Mouse (Mus musculus) adipocyte (in vitro differentiated cells): Measurements from ENCODE around the gene Pgpep1.

Experiments
- DNase-seq: peaks from one replicate; pipeline ENCODE4 v3.0.0-alpha.2; 2016; ENCODE audit warnings: low spot score

Gene Pgpep1

DNA sequence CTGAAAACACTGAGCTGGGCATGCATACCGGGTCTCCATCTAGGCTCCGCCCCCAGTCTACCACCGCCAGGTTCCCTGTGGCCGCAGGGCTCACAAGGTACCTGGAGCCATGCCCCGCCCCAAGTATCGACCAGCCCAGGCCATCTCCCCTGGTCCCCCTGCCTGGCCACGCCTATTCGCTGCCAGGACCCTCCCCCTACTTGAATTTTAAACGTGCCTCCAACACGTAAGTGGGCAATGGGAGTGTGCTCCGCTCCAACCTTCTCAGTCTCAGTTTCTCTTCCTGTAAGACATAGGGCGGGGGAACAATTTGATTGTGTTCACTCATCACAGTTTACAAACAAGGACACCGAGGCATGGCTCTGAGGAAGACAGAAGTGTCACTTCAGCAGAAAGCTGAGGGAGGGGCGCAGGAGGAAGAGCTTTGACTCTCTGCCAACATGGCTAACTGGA lies at the start of gene Pgpep1:
Gene Pgpep1 (minus strand): TSS at position 116 of the 453 bp plus-strand sequence.
- no peak for DNase-seq

DNA sequence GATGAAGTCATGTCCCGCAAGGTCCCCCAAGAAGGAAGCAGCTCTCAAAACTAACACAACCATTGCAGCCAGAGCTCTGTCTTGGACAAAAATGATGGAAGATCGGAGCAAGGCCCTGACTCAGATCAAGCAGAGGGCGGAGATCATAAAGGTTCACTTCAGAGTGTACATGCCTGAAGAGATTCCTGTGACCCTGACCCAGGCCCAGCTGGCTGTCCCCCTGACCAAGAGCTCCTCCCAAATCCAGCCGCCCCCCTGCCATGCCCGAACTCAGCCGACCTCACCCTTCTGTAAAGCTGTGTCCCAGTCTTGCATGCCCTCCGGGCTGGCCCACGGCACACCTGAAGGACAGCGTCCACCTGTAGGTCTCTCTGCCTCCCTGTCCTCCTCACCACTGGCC lies 49.6 kb upstream of the Pgpep1 start:
- no peak for DNase-seq

DNA sequence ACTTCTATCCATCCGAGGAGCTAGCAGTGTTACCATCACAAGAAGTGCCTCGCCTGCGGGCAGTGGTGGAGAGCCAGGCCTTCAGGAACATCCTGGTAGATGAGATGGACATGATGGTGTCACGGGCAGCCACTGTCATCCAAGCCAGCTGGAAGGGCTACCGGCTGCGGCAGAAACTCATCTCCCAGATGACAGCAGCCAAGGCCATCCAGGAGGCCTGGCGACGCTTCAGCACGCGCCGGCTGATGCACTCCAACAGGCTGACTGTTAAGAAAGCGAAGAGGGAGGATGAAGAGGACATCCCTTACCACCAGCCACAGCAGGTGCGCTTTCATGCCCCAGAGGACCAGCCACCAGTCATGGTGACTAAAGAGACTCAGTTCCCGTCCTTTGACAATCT lies 48.1 kb upstream of the Pgpep1 start:
- DNase-seq = no peak

DNA sequence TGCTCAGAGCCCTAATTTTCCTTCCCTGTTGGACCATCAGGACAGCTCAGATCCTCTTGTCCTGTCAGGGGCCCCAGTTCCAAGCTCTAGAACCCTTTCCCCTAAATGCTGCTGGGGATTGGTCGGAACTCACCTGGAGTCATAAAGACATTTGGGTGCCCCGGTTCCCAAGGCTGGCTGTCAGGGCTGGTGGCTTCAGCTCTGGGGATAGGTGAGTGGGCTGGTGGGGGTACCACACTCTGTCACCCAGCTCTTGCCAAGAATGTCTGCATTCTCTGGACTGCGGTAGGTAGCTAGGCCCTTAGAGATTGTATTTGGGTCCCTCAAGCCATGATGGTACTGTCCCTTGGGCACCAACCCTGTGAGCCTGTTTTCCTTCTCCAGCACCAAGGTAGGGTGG lies 43.1 kb upstream of the Pgpep1 start, which contains the start of gene Iqcn:
Gene Iqcn (plus strand): TSS at position 171 of the 400 bp plus-strand sequence.
- DNase-seq = no peak

DNA sequence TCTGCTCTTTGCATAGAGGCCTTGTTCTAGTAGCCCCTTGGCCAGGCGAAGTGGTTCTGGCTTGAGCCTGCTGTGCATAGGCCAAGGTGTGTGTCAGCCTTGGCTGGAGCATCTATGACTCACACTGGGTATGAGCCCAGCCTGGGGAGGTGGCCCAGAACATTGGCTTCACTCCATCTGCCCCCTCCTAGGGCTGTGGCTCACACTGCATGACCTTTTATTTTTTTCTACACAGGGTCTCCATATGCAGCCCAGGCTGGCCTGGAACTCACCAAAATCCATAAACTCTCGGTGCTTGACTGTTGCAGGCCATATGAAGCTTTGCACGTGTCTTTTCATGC lies 42.6 kb upstream of the Pgpep1 start:
- DNase-seq = peak; percentile 91

DNA sequence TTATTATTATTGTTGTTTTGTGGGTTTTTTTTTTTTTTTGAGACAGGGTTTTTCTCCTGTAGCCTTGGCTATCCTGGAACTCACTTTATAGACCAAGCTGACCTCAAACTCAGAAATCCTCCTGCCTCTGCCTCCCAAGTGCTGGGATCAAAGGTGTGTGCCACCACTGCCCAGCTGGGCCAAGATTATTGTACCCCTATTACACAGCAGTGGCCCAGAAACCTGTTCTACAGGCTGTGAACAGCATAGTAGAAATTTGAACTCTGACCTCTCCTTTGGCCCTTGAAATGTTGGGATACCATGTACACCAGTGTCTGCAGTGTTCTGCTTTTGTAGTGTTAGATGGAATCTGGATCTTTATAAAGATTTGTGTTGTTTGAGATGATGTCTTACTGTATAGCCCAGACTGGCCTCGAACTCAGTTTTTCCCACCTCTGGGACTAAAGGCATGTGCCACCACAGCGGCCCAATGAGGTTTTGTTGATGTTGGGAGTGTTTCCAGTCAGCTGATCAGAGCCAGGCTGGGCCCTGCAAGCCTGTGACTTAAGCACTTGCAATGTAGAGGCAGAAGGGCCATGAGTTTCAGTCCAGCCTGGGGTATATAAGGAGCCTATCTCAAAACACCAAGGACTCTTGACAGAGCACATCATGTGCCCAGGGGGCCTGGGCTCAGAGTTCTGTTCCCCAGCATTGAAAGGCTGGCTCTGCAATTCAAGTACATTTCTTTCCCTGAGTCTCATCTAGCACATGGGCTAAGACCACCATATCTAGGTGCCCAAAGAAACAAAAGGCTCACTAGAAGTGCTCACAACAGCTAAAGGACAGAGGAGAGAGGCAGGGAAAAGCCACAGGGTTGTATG lies 42.0 kb upstream of the Pgpep1 start:
- peak; percentile 82 for DNase-seq

DNA sequence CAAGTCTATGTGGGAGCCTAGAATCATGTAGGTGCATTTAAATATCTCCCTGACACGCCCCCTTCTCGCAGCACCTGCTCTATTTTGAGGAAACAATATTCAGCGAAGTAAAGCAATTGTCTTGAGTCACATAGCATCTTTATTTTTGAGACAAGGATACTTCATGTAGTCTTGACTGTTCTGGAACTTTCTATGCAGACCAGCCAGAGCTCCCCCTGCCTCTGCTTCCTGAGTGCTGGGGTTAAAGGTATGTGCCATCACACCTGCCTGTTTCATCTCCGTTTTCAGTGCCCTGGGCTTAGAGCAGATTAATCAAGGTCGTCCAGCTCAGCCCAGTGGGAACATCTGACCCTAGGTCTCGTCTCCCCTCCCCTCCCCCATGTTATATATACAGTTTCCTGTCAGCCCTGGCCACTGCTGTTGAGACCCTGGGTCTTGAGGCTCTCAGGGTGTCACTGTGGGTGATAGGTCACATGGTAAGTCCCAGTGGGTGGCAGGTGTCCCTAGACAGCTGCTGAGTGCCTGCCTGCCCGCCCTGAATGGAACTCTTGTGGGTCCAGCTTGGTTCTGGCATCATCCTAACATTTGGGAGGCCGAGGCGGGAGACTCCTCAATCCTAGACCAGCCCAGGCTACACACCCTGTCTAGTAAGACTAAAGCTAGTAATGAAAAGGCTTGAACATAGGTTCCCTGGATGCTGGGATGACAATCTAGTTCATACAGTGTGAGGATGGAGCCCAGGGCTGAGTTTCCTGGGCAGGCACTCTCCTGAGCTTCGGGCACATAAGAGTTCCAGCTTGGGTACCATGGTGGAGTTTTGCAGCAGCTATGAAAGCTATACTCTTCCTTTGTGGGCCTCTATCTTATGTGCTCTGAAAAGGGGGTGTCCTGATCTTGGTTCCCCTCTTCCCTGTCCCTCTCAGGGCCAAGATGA lies 41.1 kb upstream of the Pgpep1 start:
- no peak for DNase-seq

DNA sequence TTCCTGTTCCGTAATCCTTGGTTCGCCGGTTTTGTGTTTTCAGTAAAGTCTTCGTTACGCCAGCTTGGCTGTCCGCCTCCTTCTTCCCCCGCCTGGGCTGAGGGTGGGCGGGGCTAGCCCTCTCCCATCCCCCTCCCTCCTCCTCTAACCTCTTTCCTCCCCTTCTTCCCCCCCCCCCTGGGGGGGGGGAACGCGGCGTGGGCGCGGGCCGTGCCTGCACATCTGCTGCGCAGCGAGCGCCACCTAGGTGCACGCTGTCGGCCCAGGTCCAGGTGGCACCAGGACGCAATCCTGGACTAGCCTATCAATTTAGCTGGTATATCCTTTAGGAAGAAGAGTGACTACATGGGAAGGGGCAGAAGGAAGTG lies 40.4 kb upstream of the Pgpep1 start:
- DNase-seq = peak; percentile 96

DNA sequence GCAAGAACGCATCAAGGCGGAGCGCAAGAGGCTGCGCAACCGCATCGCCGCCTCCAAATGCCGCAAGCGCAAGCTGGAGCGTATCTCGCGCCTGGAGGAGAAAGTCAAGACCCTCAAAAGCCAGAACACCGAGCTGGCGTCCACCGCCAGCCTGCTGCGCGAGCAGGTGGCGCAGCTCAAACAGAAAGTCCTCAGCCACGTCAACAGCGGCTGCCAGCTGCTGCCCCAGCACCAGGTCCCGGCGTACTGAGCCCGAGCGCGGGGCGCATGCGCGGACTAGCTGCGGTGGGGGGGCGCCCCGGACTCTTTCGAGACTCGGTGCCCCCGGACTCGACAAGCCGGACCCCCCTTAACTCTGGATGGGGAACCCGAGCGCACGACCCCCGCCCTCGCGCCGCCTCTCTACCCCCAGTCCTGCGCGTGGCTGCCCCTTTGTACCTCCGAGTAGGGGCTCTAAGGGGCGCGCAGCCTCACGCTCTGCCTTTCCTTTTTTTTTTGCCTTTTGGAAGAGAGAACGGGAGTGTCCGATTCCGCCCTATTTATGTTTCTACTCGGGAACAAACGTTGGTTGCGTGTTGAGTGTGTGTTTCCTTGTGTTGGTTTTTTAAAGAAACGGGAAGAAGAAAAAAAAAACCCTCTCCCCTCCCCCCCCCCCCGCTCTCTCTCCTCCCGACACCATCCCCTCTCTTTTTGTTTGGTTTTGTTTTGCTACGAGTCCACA lies 39.8 kb upstream of the Pgpep1 start:
- DNase-seq = peak; percentile 80

DNA sequence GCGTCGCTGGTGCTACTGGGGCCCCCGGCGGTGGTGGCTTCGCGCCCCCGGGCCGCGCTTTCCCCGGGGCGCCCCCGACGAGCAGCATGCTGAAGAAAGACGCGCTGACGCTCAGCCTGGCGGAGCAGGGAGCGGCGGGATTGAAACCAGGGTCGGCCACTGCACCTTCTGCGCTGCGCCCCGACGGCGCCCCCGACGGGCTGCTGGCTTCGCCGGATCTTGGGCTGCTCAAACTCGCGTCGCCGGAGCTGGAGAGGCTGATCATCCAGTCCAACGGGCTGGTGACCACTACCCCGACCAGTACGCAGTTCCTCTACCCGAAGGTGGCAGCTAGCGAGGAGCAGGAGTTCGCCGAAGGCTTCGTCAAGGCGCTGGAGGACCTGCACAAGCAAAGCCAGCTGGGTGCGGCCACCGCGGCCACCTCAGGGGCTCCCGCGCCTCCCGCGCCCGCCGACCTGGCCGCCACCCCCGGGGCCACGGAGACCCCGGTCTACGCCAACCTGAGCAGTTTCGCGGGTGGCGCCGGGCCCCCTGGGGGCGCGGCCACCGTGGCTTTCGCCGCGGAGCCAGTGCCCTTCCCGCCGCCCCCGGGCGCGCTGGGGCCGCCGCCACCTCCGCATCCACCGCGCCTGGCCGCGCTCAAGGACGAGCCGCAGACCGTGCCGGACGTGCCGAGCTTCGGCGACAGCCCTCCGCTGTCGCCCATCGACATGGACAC lies 39.1 kb upstream of the Pgpep1 start:
- DNase-seq = peak; percentile 59

DNA sequence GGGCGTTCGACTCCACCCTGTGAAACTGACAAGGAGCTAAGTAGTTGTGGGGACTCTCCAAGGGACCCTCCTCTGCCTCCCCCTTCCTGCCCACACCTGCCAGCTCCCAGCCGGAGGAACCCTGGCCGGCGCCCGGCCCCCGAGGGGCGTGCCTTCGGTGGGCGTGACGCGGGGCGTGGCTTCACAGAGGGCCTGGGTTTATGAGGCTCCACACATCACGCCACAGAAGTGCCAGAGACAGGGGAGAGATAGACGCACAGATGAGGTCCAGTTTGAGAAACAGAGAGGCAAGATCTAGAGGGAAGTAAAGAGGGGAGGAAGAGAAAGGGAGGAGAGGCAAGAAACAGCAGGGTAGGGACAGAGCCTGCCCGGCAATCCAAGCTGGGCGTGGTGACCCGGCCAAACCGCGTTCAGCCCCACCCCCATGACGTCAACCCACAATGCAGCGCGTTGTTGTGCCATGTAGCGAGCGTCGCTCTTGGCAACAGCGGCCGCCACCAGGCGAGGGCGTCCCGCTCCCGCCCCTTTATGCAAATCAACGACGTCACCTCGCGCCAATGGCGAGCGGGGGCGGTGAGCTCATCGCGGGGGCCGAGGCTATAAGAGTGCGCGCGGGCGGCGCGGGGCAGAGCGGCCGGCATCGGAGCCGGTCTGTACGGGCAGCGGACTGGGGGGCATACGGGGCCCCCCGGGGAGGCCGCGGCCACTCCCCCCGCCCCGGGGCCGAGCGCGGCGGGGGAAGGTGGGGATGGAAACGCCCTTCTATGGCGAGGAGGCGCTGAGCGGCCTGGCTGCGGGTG lies 38.3 kb upstream of the Pgpep1 start, which contains the start of gene Jund:
Gene Jund (plus strand): TSS at position 640 of the 800 bp plus-strand sequence.
- peak; percentile 100 for DNase-seq

DNA sequence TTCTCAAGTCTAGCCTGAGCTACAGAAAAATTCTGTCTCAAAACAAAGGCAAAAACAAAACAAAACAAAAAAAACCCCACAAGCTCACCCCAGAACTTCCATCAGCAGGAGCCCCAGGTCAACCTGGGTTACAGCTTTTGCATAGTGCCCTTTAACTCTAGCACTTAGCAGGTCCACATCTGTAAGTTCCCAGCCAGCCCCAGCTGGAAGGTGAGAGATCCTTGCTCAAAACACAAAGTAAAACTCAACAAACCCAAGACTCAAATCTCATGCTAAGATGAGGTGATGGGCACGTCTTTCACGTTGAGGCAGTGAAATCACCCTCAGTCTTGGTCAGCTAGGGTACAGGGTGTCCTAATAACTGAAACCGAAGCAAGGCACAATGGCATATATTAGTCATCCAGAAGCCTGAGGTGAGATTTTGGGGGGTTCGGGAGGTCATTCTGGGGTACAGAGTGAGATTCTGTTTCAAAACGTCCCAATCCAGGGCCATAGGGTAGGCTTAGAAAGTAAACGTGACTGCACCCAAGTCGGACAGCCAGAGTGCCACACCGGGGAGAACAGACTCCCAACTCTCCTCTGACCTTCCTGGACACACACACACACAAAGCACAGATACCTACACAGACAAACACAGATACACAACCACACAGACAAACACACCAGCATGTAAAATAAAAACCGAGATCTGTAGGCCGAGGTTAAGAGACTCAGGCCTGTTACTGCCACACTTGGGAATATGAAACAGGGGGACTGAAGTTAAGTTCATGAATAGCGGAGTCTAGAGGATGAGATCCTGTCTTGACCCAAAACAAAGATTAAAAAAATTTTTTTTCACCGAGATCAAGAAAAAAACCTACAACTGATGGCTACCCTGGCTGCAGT lies 37.4 kb upstream of the Pgpep1 start:
- no peak for DNase-seq

DNA sequence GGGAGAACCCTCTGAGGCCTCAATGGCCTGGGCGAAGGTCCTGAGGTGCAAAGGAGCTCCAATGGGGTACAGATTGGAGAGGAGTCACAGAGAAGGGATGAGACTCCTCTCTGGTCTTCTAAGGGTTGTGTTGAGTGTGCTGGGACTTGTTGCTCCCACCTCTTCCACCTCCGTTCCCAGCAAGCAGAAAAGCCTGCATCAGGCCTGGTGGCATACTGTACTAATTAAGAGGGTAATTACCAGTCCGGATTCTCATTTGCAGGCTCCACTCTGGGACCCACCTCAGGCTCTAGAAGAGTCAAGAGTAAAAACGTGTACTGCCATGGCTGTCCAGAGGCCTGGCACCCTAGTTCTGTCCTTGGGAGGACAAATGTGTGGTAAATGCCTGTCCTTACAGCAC lies 36.8 kb upstream of the Pgpep1 start:
- no peak for DNase-seq

DNA sequence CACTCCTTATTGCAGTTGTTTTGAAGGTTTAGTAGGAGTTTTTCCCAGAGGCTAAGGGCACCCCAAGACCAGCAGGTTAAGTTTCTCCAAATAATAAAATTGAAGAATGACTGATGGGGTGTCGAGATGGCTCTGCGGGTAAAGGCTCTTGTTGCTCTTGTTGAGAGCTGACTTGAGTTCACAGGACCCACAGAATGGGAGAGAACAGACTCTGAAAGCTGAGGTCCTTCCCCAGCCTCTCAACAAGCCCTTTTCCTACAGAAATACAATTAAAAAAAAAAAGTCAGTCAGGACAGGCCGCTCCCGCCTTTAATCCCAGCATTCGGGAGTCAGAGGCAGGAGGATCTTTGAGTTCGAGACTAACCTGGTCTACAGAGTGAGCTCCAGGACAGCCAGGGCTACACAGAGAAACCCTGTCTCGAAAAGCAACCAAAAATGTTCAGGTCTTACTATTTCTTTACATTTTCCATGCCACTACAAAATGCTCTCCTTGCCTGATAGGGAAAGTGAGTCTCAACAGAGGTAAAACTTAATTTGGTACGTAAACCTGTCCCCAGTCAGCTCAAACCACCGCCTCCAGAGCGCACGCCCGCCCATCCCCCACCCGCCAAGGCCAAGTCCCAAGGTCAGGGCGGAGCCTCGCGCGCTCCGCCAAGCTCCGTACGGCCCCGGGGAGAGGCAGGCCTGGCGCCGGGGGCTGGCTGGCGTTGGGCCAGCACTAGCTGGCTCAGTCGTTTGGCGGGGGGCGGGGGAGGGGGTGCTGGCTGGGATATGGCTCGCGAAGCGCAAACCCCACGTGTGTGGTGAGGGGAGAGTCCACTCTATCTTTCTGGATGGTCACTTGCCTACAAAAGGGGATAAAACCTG lies 36.1 kb upstream of the Pgpep1 start:
- DNase-seq = no peak

DNA sequence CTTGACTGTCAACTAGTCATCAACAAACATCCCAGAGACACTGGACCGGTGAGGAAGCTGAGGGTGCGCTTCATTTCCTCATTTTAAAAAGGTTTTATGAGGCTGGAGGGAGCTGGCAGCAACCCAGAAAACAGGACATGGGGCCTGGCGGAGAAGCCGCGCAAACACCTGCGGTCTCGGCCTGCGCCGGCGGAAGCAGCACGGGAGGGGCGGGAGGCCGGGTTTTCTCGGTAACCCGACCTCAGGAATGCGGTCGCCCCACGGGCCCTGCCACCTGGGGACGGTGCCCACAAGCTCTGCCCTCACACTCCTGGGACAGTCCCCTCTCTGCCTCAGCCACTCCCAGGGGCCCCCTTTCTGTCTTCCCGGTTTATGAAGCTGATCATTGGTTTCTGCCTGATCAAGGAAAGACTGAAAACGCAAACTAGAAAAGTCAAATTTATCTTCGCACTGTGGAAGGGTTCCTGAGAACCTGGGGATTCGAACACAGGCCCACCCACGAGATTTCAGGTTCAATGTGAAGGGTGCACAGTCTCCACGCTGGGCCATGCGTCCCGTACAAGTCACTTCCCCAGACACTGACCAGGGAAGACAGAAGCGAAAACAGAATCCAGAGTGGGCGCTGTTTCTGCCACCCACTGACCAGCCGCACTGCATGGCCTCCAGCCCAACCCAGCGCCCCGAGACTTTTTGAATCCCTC lies 35.3 kb upstream of the Pgpep1 start:
- no peak for DNase-seq

DNA sequence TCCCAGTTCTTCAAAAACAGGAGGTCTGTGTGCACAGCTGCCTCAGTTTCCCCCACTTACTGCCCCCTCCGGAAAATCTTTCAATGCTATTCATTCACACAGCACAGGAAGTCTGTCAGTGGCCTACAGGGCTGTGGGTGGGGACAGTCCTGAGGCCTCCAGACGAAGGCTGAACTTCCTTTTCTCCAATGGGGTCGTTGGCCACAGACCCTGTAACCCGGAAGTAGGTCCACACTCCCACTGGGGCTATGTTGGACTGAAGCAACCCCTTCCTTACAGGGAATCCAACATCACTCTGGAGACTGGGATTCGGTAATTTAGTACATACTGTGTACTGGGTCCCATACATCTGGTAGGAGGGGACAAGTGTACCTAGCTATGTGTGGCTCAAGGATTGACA lies 33.4 kb upstream of the Pgpep1 start:
- DNase-seq = no peak

DNA sequence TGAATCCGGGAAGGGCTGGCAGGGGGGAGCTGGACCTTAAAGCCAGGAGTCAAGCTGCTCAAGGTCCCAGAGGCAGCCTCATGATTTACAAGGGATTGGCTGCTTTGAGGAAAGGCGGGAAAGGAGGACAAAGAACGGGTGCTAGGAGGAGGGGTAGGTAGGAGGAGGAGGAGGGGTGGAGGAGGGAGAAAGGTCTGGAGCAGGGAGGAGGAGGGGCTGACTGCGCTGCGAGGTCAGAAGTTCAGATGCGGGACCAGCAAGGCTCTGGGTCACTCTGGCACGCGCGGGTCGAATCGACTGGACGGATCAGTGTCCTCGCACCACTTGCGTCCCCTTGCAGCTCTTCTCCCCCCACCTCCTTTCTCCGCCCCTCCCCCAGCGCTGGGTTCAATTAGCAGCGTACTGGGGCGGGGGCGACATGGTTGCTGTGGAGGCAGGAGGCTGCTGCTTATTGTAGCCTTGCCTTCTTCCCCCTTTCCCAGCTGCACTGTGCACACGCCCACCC lies 31.6 kb upstream of the Pgpep1 start:
- DNase-seq = no peak

DNA sequence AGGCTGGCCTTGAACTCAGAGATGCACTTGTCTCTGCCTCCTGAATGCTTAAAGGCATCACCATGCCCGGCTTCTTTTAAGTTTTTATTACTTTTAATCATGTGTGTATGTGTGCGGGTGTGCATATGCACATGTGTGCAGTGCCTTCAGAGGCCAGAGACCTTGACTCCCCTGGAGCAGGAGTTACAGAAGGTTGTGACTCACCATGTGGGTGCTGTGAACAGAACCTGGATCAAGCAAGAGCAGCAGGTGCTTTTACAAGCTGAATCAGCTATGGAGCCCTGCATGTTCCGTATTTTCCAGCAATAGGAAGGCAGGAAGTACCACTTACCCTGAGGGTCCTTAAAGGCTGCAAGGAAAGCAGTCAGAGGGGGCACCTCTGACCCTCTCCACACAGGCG lies 31.0 kb upstream of the Pgpep1 start:
- DNase-seq = no peak
